Mouse (Mus musculus): Measurements from ENCODE around the gene Gm20518. TPM values are rescaled to one million over a fixed set of nuclear protein-coding genes. Genes with fewer than 3 reads are reported as not detected.

Gene Gm20518
- polyA plus RNA-seq (2011; ENCODE audit: insufficient read length, low read depth, missing spikeins): 0.26 TPM in 1 of 2 replicates, not detected in the other

DNA sequence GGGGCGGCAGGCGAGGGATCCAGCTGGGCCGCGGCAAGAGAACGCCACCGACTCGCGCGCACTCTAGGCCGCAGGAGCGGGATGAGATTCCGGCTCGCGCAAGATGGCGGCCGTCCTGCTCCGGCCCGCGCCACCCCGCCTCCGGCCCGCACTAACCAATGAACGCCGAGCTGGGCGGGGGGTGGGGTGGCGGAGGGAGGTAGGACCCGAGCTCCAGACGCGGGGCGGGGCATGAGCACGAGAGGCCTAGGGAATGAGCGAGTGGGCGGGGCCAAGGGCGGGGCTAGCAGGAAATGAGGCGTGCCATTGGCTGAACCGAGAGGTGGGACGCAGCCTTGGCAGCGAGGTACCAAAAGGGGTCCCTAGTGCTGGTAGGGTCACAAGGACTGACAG is at the start of gene Gm20518:
TSS of gene Gm20518 (minus strand) at position 105 of the 393 bp plus-strand sequence.
- TF ChIP-seq CTCF (IDR thresholded peaks at IDR 0.05; ENCODE audit: borderline replicate concordance, insufficient read depth, low read length) (no peak), POLR2A (IDR thresholded peaks at IDR 0.05; ENCODE audit: low read depth, low read length) (peak; percentile 92)
- H3K4me1 ChIP-seq (ENCODE audit: control insufficient read depth, insufficient read depth, low read length): no peaks in the 10 kb centered on the region; the same call in 1 of the 2 replicates
- peak within 1 kb of the TSS; percentile 57; the same call in 1 of the 2 replicates for H3K27ac ChIP-seq (ENCODE audit: insufficient read depth, low read length)
- peak within 1 kb of the TSS; percentile 81 for H3K4me3 ChIP-seq (ENCODE audit: insufficient read depth, low read length)

DNA sequence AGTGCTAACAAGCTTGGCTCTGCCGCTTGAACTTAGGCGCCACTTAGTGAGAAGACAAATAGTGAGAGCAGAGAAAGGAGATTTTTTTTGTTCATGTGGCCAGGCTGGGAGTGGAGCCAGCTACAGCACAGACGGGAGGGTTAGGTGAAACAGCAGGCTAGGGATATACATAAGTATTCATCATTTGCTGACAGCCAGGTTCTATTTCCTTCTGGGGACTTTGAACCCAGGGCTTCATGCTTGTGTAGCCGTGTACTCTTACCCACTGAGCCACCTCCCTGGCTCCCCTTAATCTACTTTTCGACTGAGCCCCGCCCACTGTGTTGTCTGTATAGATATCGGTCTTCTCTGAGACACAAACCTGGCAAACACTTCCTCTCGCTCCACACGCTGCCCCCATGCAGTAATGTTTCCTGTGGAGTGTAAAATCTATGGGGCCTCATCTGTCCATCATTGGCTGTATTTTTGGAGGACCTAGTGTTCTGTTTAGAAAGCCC is 47.8 kb upstream of the Gm20518 start:
- TF ChIP-seq POLR2A (IDR thresholded peaks at IDR 0.05; ENCODE audit: low read depth, low read length) (no peak), CTCF (IDR thresholded peaks at IDR 0.05; ENCODE audit: borderline replicate concordance, insufficient read depth, low read length) (no peak)

DNA sequence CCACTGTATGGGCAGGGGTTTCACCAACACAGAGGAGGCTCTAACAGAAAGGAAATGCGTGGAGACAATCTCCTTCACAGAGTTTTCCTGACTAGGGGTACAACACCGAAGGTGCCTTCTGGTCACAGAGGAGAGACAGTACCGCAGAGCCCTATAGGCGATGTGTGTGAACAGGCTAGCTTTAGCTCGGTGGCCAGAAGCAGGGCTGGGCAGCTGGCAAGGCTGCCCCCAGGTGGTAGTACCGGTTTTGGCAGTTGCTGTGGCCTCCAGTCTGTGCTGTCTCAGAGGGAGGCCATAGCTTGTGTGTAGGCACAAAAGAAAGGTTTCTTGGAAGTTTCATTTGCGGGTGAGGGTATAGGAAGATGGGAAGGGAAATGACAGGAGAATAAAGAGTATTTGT is 47.4 kb upstream of the Gm20518 start:
- Histone ChIP-seq H3K4me3 (ENCODE audit: insufficient read depth, low read length) (no peak overlapping the region), H3K27ac (ENCODE audit: insufficient read depth, low read length) (no peak overlapping the region), H3K4me1 (ENCODE audit: control insufficient read depth, insufficient read depth, low read length) (no peaks in the 10 kb centered on the region)
- TF ChIP-seq CTCF (IDR thresholded peaks at IDR 0.05; ENCODE audit: borderline replicate concordance, insufficient read depth, low read length) (peak; percentile 71), POLR2A (IDR thresholded peaks at IDR 0.05; ENCODE audit: low read depth, low read length) (no peak)

More for the DNA sequence above, 47.8 kb upstream of the Gm20518 start:
- Histone ChIP-seq H3K4me3 (ENCODE audit: insufficient read depth, low read length) (no peak overlapping the region), H3K4me1 (ENCODE audit: control insufficient read depth, insufficient read depth, low read length) (no peaks in the 10 kb centered on the region), H3K27ac (ENCODE audit: insufficient read depth, low read length) (no peak overlapping the region)

DNA sequence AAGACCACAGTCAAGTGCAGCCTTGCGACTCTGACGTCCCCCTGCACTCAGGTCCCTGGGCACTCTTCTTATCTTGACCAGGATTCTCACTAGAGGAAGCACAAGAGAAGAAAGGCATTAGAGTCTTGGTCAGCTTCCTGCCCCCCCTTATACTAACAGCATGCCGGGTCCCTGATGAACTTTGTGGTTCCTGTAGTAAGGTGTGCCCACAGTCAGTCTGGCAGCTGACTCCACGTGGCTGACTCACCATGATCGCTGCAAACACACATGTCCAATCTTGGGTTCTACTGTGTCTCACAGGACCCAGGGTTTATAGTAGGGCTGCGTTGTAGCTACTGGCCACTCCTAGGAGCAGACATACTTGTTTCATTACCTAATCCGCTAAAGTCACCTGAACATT is 46.7 kb upstream of the Gm20518 start:
- H3K27ac ChIP-seq (ENCODE audit: insufficient read depth, low read length): no peak overlapping the region
- no peak overlapping the region for H3K4me3 ChIP-seq (ENCODE audit: insufficient read depth, low read length)
- no peak for TF ChIP-seq CTCF (IDR thresholded peaks at IDR 0.05; ENCODE audit: borderline replicate concordance, insufficient read depth, low read length)
- TF ChIP-seq POLR2A (IDR thresholded peaks at IDR 0.05; ENCODE audit: low read depth, low read length): no peak
- H3K4me1 ChIP-seq (ENCODE audit: control insufficient read depth, insufficient read depth, low read length): no peaks in the 10 kb centered on the region

DNA sequence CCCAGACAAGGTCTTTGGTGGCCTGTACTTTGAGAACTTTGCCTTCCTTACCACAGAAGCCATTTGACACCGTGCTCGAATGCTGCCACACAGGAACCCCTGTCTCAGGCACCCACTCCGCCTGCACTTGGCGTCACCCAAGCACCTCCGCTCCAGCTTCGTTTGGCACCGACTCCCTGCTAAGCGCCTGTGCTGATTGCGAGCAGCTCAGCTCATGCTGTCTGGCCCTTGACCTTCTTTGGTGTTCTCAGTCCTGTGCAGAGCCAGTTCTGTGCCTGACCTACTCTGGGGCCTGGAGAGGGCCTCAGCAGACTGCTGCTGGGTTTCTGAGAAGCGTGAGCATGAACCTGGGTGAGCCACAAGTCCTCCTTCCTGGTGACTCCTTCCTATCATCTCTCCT is 45.3 kb upstream of the Gm20518 start:
- TF ChIP-seq CTCF (IDR thresholded peaks at IDR 0.05; ENCODE audit: borderline replicate concordance, insufficient read depth, low read length) (no peak), POLR2A (IDR thresholded peaks at IDR 0.05; ENCODE audit: low read depth, low read length) (no peak)
- Histone ChIP-seq H3K4me3 (ENCODE audit: insufficient read depth, low read length) (no peak overlapping the region), H3K4me1 (ENCODE audit: control insufficient read depth, insufficient read depth, low read length) (no peaks in the 10 kb centered on the region), H3K27ac (ENCODE audit: insufficient read depth, low read length) (no peak overlapping the region)

DNA sequence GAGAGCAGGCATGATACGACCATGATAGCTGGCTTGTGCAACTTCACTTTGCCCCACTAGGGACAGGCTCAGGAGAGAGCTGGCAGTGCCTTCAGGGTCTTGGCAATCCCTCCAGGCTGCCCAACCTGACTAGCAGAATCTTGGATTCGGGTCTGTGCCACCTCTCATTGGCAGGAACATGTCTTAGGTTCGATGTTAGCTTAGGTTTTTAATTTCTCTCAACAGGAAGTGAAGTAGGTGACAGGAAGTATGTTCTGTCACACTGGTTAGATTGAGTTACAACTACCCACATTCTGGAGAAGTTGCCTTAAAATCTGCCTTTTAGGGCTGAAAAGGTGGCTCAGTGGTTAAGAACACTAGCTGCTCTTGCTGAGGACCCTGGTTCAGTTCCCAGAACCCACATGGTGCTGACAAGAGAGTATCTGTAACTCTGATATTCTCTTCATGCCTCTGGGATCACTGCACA is 43.0 kb upstream of the Gm20518 start:
- H3K4me1 ChIP-seq (ENCODE audit: control insufficient read depth, insufficient read depth, low read length): no peaks in the 10 kb centered on the region
- H3K27ac ChIP-seq (ENCODE audit: insufficient read depth, low read length): no peak overlapping the region
- no peak for TF ChIP-seq POLR2A (IDR thresholded peaks at IDR 0.05; ENCODE audit: low read depth, low read length)
- TF ChIP-seq CTCF (IDR thresholded peaks at IDR 0.05; ENCODE audit: borderline replicate concordance, insufficient read depth, low read length): no peak
- no peak overlapping the region for H3K4me3 ChIP-seq (ENCODE audit: insufficient read depth, low read length)

DNA sequence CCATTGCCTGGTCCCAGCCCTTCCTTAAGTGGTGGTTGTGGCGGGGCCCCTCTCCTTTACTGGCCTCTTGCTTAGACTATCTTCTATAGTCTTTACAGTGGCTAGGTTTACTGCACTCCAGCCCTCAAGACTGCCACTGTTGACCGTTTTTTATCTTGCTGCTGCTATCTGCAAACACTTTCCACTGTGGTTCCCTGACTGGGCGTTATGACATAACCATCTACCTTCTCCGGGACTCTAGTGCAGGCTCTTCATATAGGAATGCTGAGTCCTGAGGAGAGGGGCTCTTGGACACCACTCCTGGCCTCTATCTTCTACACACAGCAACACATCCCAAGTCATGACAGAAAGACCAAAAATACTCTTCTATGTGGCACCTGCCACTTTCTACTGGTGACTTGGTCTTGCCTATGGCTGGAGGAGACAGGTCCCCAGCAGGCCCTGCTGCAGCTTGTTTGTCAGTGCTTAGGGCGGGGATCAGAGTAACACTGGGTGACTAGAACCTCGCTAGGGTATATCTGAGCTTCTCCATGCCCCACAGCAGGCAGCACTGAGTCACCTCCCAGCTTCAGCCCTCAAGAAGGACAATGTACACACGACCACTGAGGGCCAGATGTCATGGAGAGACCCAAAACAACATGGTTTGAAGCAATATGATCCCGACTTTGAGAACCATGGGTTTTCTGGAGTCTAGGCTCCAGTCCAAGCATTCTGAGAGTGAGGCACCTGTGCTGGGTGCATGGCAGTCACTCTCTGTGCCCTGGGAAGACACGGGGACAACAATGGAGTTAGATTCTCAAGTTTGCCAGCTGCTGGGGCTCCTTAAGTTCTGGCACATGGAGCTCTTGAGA is 42.3 kb upstream of the Gm20518 start:
- no peak for TF ChIP-seq CTCF (IDR thresholded peaks at IDR 0.05; ENCODE audit: borderline replicate concordance, insufficient read depth, low read length)
- TF ChIP-seq POLR2A (IDR thresholded peaks at IDR 0.05; ENCODE audit: low read depth, low read length): no peak
- Histone ChIP-seq H3K4me3 (ENCODE audit: insufficient read depth, low read length) (no peak overlapping the region), H3K4me1 (ENCODE audit: control insufficient read depth, insufficient read depth, low read length) (no peaks in the 10 kb centered on the region), H3K27ac (ENCODE audit: insufficient read depth, low read length) (no peak overlapping the region)

DNA sequence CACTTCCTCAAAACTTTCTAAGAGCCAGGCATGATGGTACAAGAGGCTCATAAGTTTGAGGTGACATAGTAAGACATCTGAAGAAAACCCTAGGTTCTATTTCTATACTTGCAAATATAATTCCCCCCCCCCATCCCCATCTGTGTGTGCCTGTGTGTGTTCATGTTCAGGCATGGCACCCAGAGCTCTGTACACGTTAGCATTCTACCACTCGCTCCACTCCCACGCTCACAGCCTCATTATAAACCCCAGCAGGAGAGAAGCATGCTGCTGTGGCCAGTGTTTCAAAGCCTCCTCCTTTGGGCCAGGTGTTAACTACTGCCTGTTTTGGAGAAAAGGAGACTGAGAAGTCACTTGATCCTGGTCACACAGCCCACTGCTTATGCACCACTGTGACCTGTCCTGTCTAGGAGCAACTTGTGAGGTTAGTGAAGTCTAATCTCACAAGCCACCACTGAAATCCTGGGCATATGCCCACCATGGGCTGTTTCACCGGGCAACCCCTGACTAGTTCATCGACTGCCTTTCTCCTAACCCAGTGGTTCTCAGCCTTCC is 40.5 kb upstream of the Gm20518 start:
- Histone ChIP-seq H3K4me1 (ENCODE audit: control insufficient read depth, insufficient read depth, low read length) (no peaks in the 10 kb centered on the region), H3K4me3 (ENCODE audit: insufficient read depth, low read length) (no peak overlapping the region), H3K27ac (ENCODE audit: insufficient read depth, low read length) (no peak overlapping the region)
- TF ChIP-seq CTCF (IDR thresholded peaks at IDR 0.05; ENCODE audit: borderline replicate concordance, insufficient read depth, low read length): no peak
- no peak for TF ChIP-seq POLR2A (IDR thresholded peaks at IDR 0.05; ENCODE audit: low read depth, low read length)

DNA sequence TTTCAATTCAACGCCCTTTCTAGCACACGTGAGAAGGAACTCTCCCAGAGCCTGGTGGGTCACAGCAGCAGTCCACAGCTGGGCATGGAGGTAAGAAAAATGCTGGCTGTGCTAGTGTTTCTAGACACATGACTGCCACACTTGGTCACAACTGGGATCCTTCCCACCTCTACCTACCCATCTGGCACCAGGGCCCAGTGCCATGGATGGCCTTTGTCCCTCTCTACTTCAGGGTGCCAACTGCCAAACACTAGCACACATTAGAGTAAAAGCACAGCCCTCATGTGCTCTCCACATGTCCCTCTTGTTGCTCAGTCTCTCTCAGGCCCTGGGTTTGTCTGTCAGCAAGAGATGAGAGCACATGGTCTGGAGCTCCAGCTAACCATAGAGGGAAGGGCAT is 38.2 kb upstream of the Gm20518 start:
- H3K4me3 ChIP-seq (ENCODE audit: insufficient read depth, low read length): no peak overlapping the region
- no peaks in the 10 kb centered on the region for H3K4me1 ChIP-seq (ENCODE audit: control insufficient read depth, insufficient read depth, low read length)
- H3K27ac ChIP-seq (ENCODE audit: insufficient read depth, low read length): no peak overlapping the region
- TF ChIP-seq CTCF (IDR thresholded peaks at IDR 0.05; ENCODE audit: borderline replicate concordance, insufficient read depth, low read length) (no peak), POLR2A (IDR thresholded peaks at IDR 0.05; ENCODE audit: low read depth, low read length) (no peak)

DNA sequence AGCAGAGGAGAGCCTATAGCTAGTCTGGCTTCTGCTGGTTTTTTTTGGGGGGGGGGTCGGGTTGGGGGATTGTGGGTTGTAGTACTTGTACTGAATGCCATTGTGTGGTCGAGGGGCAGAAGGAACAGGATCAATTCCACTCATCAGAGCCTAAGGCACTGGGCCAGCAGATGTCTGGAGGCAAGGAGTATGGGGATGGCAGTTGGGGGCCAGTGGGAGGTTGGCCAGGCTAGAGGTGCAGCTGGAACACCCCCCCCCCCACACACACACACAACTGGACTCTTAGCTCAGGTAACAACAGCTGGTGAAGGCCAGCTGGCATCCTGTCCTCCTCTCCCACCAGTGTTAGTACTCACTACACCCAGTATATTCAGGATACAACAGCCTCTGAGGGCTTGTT is 37.7 kb upstream of the Gm20518 start:
- Histone ChIP-seq H3K27ac (ENCODE audit: insufficient read depth, low read length) (no peak overlapping the region), H3K4me3 (ENCODE audit: insufficient read depth, low read length) (no peak overlapping the region), H3K4me1 (ENCODE audit: control insufficient read depth, insufficient read depth, low read length) (no peaks in the 10 kb centered on the region)
- TF ChIP-seq CTCF (IDR thresholded peaks at IDR 0.05; ENCODE audit: borderline replicate concordance, insufficient read depth, low read length) (no peak), POLR2A (IDR thresholded peaks at IDR 0.05; ENCODE audit: low read depth, low read length) (no peak)

Data from embryonic fibroblast, embryonic 13.5 days (primary cell).